Mouse (Mus musculus) cerebellum, postnatal 25 days (tissue): Measurements from ENCODE around the gene Lrrc8c.
"Not testable (repeated sequence)": the region's sequence is repeated elsewhere in the genome, so short reads cannot be mapped to it uniquely, and the experiment has no call there.

Experiments used
- DNase-seq, 2 experiments: peaks; one replicate each; pipeline ENCODE4 v3.0.0; 2021; ENCODE audit warnings: mixed read lengths in 2 of 2

Lrrc8c gene

DNA sequence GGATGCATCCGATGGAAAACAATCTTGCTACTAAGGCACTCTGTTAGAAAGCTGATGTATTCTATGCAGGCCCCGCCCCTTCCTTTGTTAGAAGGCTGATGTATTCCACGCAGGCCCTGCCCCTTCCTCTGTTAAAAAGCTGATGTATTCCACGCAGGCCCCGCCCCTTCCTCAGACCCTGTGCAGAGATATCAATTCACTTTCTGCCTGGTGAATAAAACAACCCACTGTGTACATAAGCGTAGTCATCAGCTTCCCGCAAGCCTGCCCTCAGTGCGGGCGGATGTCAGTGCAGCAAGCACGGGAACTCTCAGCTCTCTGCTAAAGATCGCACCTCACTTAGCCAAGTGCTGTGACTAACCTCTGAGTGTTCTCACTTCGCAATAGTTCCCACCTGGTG is 90.5 kb downstream of the Lrrc8c start:
- no peak for DNase-seq

- no peak for DNase-seq
These were observed 93.8 kb downstream of the Lrrc8c start for GRCm38 (mm10) chr5:105613002-105613401.

DNA sequence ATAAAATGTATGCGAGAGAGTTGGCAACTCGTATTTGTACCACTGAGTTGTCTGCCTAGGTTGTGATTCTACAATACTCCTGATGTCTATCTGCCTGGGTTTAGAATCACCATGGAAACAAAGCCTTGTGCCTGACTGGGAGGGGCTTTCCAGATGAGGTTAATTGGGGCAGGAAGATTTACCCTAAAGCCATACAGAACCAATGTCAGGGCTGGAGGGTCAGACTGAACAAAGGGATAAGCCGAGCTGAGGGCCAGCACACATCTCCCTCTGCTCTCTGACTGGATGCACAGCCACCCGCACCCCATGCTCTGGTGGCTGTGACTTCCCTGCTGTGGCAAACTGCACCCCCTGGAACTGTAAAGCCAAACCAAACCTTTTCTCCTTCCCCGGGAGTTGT is 94.8 kb downstream of the Lrrc8c start:
- DNase-seq, result no peak

GRCm38 (mm10) chr5:105614682-105615434 is 95.7 kb downstream of the Lrrc8c start:
- DNase-seq, result no peak

GRCm38 (mm10) chr5:105615871-105616454 is 96.8 kb downstream of the Lrrc8c start:
- no peak for DNase-seq

DNA sequence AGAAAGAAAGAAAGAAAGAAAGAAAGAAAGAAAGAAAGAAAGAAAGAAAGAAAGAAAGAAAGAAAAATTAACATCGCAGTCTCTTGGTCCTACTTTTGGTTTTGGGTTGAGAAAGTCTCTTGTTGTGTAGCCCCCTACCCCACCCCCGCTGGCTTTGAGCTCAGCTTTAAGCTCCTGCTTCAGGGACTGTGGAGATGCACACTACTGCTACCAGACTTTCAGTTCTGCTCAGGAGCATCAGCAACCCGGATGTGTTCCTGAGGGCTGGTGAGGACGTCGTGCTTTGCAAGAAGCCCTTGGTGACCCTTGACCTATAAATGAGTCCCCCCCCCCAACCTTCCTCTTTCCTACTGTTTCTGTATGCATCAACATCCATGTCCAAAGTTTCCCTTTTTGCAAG is 97.3 kb downstream of the Lrrc8c start:
- DNase-seq, result no peak

- no peak for DNase-seq
These were observed 99.3 kb downstream of the Lrrc8c start for GRCm38 (mm10) chr5:105618510-105618909.

DNA sequence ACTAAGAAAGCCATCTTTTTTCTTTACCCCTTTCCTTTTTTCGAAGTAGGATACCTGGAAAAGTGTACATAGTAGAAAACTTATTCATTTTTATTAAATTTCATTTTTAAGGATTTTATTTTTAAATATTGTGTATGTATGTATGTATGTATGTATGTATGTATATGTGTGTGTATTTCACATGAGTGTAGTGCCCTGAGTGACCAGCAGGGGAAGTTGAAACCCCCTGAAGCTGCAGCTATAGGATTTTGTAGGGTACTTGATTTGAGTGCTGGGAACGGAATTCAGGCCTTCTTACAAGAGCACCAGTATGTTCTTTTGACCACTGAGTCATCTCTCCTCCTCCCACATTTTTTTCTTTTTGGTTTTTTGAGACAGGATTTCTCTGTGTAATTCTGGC is 100.5 kb downstream of the Lrrc8c start:
- no peak for DNase-seq

GRCm38 (mm10) chr5:105620505-105621116 is 101.4 kb downstream of the Lrrc8c start:
- DNase-seq, result no peak

DNA sequence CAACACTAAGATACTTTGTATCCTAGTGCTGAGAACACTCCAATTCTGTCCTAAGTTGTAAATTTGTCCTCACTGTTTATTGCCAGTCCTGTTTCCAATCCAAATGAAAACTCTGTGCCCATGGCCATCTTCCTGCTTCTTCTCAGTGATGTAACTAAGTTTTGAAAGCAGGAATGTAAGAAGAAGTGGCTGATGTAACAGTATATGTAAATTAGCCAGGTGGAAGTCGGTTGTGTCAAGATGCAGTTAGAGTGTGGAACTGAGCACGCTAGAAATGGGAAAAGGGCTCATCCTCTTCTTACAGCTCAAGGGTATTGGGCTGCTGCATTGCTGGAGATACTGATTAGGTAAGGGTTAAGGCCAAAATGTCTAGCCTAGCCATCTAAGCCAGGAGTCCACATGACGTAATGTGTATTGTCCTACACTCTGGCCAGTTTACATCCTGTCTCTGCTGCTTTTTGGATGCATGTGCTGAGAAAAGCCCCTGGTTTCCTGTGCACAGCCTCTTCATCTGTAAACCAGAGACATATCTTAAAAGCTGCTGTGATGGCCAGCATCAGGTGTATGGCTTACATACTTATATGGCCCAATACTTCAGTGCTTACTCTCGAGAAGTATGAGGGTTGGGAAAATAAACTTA is 104.0 kb downstream of the Lrrc8c start:
- no peak for DNase-seq

DNA sequence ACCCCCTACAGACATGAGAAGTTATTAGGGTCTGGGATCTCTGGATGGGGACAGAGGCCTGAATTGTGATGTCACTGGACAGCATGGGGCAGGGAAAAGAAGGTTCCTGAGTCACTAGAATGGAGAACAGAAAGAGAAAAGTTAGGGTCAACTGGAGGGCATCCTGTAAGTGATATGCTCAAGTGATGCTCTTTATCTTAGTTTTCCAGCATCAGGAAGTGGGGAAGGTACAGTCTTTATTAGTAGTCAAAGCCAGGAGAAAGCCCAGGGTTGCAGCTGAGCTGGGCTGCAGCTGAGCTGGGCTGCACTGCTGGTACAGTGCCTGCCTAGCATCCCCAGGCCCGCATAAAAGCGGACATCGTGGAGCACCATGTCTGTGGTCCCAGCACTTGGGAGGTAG is 105.1 kb downstream of the Lrrc8c start:
- DNase-seq, result no peak

- no peak for DNase-seq
These were observed 106.4 kb downstream of the Lrrc8c start for GRCm38 (mm10) chr5:105625504-105626150.

DNA sequence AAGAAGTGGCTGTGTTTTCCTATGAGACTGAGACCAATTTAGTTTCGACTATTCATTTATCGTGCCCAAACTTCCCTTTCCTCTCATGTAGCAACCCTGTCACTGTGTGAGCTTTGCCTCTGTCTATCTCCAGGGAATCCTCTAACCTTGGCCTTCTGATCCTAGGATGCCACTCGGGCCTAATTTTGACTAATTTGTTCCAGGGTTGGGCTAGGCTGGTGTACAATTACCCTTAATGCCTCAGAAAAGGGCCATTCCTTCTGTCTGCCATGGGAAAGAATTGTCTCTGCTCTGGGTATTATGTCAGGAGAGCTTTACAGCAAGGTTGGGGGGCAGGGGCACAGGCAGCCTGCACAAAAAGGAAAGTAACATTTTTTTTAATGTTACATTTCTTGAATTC is 107.2 kb downstream of the Lrrc8c start:
- DNase-seq, result no peak

- no peak for DNase-seq
These were observed 107.9 kb downstream of the Lrrc8c start for GRCm38 (mm10) chr5:105627093-105627492.

DNA sequence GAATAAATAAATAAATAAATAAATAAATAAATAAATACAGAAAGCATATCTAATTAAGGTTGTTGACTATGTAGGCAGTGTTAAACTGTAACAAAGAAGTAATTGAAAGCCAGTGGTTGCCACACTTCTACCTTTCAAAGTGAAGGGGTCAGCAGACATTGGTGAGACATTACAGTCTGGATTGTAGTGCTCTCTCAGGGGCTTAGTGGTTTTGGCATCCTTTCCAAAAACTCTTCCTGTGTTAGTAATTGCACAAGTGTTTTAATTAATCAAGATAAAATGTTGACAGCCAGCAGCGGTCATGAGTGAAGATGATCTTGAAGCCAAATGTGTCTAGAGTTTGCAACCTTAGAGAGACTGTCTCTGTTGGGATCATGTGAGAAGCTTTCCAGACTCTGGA is 110.8 kb downstream of the Lrrc8c start:
- no peak for DNase-seq

DNA sequence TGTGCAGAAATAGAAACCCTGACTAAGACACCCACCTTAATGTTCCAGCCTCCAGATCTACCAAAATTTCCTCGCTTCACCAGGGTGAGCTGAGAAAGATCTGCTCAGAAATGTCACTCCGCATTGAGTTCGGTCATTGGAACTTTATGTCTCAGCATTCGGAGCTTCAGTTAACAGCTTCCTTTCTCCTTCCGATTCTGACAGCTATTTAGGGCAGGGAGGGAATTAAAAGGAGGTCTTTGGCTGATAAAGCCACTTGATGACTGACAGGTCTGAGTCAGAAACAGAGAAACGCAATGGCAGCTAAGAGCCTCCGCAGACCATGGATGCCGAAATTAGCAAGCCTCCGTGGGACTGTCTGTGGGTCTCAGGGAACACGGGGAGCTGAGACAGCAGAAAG is 112.9 kb downstream of the Lrrc8c start:
- no peak for DNase-seq

DNA sequence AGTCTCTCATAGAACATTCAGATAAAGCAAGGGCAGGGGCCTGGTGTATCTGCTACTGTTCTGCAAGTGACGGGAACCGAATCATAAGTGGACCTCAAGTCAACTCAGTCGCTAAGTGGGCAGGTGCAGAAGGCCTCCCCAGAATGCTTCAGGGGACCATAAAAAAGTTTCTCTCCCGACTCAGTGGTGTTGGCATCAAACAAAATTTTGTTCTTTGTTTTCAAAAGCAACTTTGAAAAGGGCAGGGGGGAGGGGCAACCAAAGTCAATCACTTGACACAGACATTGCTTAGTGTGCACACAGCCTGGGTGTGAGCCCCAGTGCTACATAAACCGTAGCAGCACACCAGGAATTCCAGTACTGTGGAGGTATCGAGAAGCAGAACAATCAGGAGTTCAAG is 116.4 kb downstream of the Lrrc8c start:
- DNase-seq, result no peak

DNA sequence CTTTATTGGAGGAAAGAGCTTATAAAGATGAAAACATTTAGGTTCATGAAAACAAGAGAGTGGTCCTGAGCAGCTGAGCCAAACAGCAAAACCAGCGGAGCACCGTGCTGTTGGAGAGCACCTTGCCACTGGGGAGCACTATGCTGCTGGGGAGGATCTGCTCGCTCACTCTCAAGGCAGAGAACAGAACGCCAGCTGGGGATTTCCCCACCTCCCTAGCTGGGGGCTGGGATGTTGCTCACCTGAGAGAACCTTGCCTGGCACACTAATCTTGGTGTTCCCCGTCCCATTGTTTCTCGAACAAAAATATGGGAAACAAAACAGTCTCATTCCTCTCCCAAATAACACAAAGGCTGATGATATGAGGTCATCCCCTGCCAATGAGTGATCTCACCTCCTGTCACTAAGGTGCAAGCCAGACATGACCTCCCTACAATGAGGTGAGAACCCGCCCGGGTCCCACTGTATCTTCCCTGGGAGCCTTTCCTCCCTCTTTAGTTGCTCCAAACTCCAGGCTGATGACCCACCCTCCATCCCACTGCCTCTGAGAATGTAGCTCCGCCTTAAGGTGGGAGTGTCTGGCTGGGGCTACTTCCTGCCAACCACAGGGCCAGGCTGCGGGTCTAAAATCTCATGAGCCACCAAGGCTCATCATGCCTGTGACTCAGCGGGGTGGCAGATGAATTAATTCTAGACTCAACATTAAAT is 117.5 kb downstream of the Lrrc8c start:
- DNase-seq, result no peak

DNA sequence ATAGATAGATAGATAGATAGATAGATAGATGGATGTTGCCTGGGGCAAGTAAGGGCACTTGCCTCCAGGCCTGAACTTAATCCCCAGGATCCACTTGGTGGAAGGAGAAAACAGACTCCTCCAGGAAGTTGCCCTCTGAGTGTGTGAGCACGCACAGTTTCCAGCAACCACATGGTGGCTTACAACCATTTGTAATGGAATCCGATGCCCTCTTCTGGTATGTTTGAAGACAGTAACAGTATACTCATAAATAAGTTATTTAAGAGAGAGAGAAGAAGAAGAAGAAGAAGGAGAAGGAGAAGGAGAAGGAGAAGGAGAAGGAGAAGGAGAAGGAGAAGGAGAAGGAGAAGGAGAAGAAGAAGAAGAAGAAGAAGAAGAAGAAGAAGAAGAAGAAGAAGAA is 119.1 kb downstream of the Lrrc8c start:
- not testable (repeated sequence) for DNase-seq

- no peak for DNase-seq
These were observed 119.7 kb downstream of the Lrrc8c start for GRCm38 (mm10) chr5:105638916-105639315.

DNA sequence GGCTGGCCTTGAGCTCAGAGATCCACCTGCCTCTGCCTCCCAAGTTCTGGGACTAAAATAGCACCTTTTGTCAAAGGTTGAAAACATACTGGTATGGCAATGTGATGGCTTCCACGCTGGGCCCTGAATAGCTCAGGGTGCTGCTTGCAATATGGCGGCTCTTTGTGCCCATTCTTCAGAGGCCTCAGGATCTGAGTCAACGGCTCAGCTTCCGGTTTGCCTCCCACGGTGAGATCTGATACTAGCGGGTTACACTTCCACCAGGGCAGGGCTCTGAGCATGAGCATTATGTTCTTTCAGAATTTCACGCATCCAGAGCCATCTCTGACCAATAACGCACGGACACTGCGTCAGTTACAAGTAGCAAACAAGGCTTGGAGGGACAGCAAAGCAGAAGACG is 120.2 kb downstream of the Lrrc8c start:
- DNase-seq, result no peak

GRCm38 (mm10) chr5:105642517-105642916 is 123.3 kb downstream of the Lrrc8c start:
- no peak for DNase-seq

DNA sequence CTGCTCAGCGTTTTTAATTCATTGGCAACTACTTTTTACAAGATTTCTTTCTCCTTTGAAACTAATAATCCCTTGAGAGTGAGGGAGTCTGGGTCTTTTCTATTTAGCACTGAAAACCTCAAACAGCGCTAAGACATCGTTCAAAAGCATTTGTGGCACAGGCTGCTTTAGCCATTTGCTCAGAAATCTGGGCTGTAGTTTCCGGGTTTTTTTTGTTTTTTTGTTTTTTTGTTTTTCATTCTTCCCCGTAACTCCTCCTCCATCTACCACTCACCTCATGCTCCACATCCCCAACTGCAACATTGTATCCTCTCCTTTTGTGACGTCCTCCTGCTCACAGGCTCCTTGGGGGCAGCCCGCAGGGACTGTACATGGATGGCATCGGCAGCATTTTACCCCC is 124.1 kb downstream of the Lrrc8c start:
- no peak for DNase-seq
